Mouse (Mus musculus): ENCODE data around the gene Kap. TPM values are rescaled to one million over a fixed set of nuclear protein-coding genes. Genes with fewer than 3 reads are reported as not detected.

Kap gene
- polyA plus RNA-seq, 1 experiment from 2014 or later: not detected

Other genes starting within 250 kb of the Kap start
- 15.0 and 16.1 TPM in 2 replicates for gene Etv6, start 181.9 kb upstream of the Kap start, polyA plus RNA-seq (2016; fragmentation: Nextera tagmentation; extraction: Ambion mirVana)

Measured in forebrain, embryonic 12.5 days (tissue).